Mouse (Mus musculus): Measurements from ENCODE around the gene Rgs8. TPM values are rescaled to one million over a fixed set of nuclear protein-coding genes. Genes with fewer than 3 reads are reported as not detected.

Rgs8 gene
- polyA plus RNA-seq, 1 experiment from 2014 or later = 46.9 TPM

Other genes with a start within 250 kb of the Rgs8 start
- gene Shcbp1l, start 227.9 kb upstream of the Rgs8 start, polyA plus RNA-seq (2015; fragmentation: Nextera tagmentation; extraction: Ambion mirVana) = 0.23 and 0.39 TPM in 2 replicates
- gene Dhx9, start 165.4 kb upstream of the Rgs8 start, polyA plus RNA-seq (2015; fragmentation: Nextera tagmentation; extraction: Ambion mirVana) = 30.2 and 36.3 TPM in 2 replicates
- gene Npl, start 103.0 kb upstream of the Rgs8 start, polyA plus RNA-seq (2015; fragmentation: Nextera tagmentation; extraction: Ambion mirVana) = 11.5 and 12.4 TPM in 2 replicates
- 20.7 and 24.0 TPM in 2 replicates for gene Rgs16, start 87.3 kb downstream of the Rgs8 start, polyA plus RNA-seq (2015; fragmentation: Nextera tagmentation; extraction: Ambion mirVana)
- gene Rnasel, start 96.4 kb downstream of the Rgs8 start, polyA plus RNA-seq (2015; fragmentation: Nextera tagmentation; extraction: Ambion mirVana) = 47.9 and 48.3 TPM in 2 replicates
- gene Rgsl1, start 191.1 kb downstream of the Rgs8 start, polyA plus RNA-seq (2015; fragmentation: Nextera tagmentation; extraction: Ambion mirVana) = 0.17 and 0.18 TPM in 2 replicates
- gene Teddm1b, start 221.3 kb downstream of the Rgs8 start, polyA plus RNA-seq (2015; fragmentation: Nextera tagmentation; extraction: Ambion mirVana) = 0.65 and 0.69 TPM in 2 replicates
- gene Teddm1a, start 238.7 kb downstream of the Rgs8 start, polyA plus RNA-seq (2015; fragmentation: Nextera tagmentation; extraction: Ambion mirVana) = not detected in 2 replicates
- 174 and 190 TPM in 2 replicates for gene Glul, start 246.9 kb downstream of the Rgs8 start, polyA plus RNA-seq (2015; fragmentation: Nextera tagmentation; extraction: Ambion mirVana)
- 1.4 and 1.7 TPM in 2 replicates for gene Teddm2, start 247.2 kb downstream of the Rgs8 start, polyA plus RNA-seq (2015; fragmentation: Nextera tagmentation; extraction: Ambion mirVana)